Mouse (Mus musculus) cortical plate, adult 2 months (tissue): ENCODE measurements at regions not wholly inside any gene's neighbourhood (a gene's known extent, or its start where the extent isn't known, plus 50 kb on each side); places are given as distances from the start of the nearest gene placed in this dataset.
A peak's percentile ranks its signal among the peaks of the same experiment; 100 is the strongest.

ENCODE experiments used
- H3K27ac ChIP-seq: fragments of 200-500 bp; 2 replicates; pipeline ENCODE4 v1.5.1; 2012; ENCODE audit warnings: low read length, control low read depth, inconsistent platforms; ENCODE audit not compliant: insufficient read depth
- H3K4me1 ChIP-seq: fragments of 200-500 bp; 2 replicates; pipeline ENCODE4 v1.6.1; 2011; ENCODE audit warnings: low read length; ENCODE audit not compliant: control insufficient read depth, insufficient read depth
- H3K4me3 ChIP-seq: fragments of 200-500 bp; 2 replicates; pipeline ENCODE4 v1.5.1; 2011; ENCODE audit warnings: mild to moderate bottlenecking, low read length, control low read depth; ENCODE audit not compliant: insufficient read depth
- CTCF ChIP-seq: fragments of 200-500 bp; IDR thresholded peaks from 2 replicates; pipeline ENCODE4 v1.5.1; 2011; ENCODE audit warnings: mild to moderate bottlenecking, control low read depth, low read length; ENCODE audit not compliant: insufficient read depth; ENCODE audit errors: extremely low read depth
- POLR2A ChIP-seq: fragments of 200-500 bp; IDR thresholded peaks from 2 replicates; pipeline ENCODE4 v1.6.1; 2011; ENCODE audit warnings: mild to moderate bottlenecking, low read length, control low read depth; ENCODE audit not compliant: insufficient read depth; ENCODE audit errors: extremely low read depth

- H3K4me1 ChIP-seq, result peaks cover 4% of the 10 kb centered on the region
- H3K27ac ChIP-seq, result no peak overlapping the region
- TF ChIP-seq POLR2A, result no peak
- 0 out of 2 replicates have a peak, but pooled peaks have one; percentile 17 for TF ChIP-seq CTCF
- no peak overlapping the region for H3K4me3 ChIP-seq
Measured at GRCm38 (mm10) chr4:131374527-131375290, 430.5 kb downstream of the Matn1 start.

DNA sequence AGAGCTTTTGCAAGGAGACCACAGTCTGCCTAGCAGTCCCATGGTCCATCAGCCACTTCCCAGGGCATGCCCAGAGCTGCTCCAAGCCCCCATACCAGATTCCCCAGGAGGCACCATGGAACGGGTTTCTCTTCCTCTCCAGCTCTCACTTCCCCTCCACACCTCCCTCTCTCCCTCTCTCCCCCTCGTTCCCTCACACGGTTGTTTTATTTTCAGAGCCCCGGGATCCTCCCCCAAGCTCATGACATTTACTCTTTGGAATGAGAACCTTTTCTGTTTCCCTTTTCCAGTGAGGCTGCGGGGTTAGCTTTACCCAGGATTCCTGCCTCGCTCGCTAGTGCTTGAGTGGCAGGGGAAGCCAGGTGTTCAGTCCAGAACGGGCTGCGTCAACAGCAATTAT, 436.9 kb downstream of the Matn1 start:
- H3K27ac ChIP-seq, result no peak overlapping the region
- no peak overlapping the region for H3K4me3 ChIP-seq
- no peak for TF ChIP-seq POLR2A
- no peak for TF ChIP-seq CTCF
- peaks cover 7% of the 10 kb centered on the region for H3K4me1 ChIP-seq

DNA sequence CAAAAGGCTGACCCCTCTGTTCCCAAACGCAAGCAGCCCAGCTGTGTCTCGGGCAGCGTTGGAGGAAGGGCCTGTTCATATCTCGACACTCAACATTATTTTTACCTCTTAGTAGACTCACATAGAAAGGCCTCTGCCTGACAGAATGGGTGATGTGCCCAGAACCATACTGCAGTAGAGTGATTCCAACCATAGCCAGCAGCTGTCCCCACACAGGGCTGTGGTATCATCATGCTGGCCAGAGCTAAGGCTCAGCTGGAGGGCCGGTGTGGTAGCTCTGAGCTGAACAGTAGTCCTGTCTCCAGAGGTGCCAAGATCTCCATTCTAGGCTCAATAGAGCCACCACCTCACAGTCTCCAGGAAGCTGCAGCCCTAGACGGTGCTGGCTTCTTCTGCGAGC, 437.3 kb downstream of the Matn1 start:
- Histone ChIP-seq H3K27ac (no peak overlapping the region), H3K4me3 (no peak overlapping the region), H3K4me1 (peaks cover 6% of the 10 kb centered on the region)
- TF ChIP-seq POLR2A (no peak), CTCF (no peak)

- TF ChIP-seq POLR2A (no peak), CTCF (no peak)
- peaks cover 8% of the 10 kb centered on the region for H3K4me1 ChIP-seq
- H3K4me3 ChIP-seq, result no peak overlapping the region
- H3K27ac ChIP-seq, result no peak overlapping the region
Measured at GRCm38 (mm10) chr4:131383862-131384261, 439.7 kb downstream of the Matn1 start.

- TF ChIP-seq POLR2A (no peak), CTCF (no peak)
- Histone ChIP-seq H3K4me3 (no peak overlapping the region), H3K27ac (no peak overlapping the region), H3K4me1 (0 out of 2 replicates have a peak, but pooled peaks cover 4% of the 10 kb centered on the region)
Measured at GRCm38 (mm10) chr4:131386961-131387360, 442.8 kb downstream of the Matn1 start.

- 0 out of 2 replicates have a peak, but pooled peaks cover 2% of the 10 kb centered on the region for H3K4me1 ChIP-seq
- H3K27ac ChIP-seq, result no peak overlapping the region
- TF ChIP-seq POLR2A (no peak), CTCF (no peak)
- no peak overlapping the region for H3K4me3 ChIP-seq
Measured at GRCm38 (mm10) chr4:131391119-131391923, 446.8 kb downstream of the Ptpru start.

- TF ChIP-seq CTCF (no peak), POLR2A (no peak)
- H3K27ac ChIP-seq, result no peak overlapping the region
- H3K4me1 ChIP-seq, result 0 out of 2 replicates have a peak, but pooled peaks cover 2% of the 10 kb centered on the region
- H3K4me3 ChIP-seq, result no peak overlapping the region
Measured at GRCm38 (mm10) chr4:131391924-131392297, 446.2 kb downstream of the Ptpru start.

- TF ChIP-seq CTCF (no peak), POLR2A (no peak)
- Histone ChIP-seq H3K4me3 (no peak overlapping the region), H3K4me1 (no peaks in the 10 kb centered on the region), H3K27ac (no peak overlapping the region)
Measured at GRCm38 (mm10) chr4:131392478-131392877, 445.6 kb downstream of the Ptpru start.

DNA sequence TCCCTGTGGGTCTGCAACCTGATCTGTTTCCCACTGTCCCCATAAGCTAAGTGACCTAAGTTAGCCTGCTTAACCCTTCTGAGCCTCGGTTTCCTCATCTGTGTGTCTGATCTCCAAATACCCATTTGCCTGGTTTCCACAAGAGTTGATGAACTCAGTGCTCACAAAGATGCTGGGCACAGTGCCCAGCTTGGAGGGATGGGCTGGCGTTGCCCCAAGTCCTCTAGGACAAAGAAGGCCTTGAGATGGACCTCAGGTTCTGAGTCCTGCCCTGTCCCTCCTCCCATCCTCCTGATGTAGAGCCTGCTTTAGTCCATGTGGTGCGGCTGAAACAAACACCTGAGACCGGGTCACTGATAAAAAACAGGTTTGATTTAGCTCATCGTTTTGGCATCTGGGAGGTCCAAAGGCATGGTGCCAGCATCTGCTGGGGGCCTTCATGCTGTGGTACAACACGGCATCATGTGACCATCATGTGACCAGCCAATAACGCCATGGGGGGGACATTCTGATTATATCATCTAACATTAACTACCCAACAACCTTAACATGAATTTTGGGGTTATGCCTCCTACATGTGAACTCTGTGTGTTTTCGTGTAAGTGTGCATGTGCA, 441.8 kb downstream of the Ptpru start:
- no peaks in the 10 kb centered on the region for H3K4me1 ChIP-seq
- H3K27ac ChIP-seq, result no peak overlapping the region
- no peak overlapping the region for H3K4me3 ChIP-seq
- TF ChIP-seq POLR2A, result no peak
- no peak for TF ChIP-seq CTCF
